Mouse (Mus musculus) left cerebral cortex, adult 9 months (tissue): ENCODE results near the gene Rnf32.

Source experiments
- DNase-seq, 2 experiments: peaks; one replicate each; pipeline ENCODE4 v3.0.0; 2022; ENCODE audit warnings: low spot score in 2 of 2

Gene Rnf32

GRCm38 (mm10) chr5:29195570-29196263 is at the start of gene Rnf32:
Gene Rnf32, plus strand, starts transcription at chr5:29195992.
- peak; percentile 67 to 83 for DNase-seq

GRCm38 (mm10) chr5:29150146-29150545 is 45.6 kb upstream of the Rnf32 start:
- DNase-seq, result no peak

- DNase-seq, result no peak
These were observed 35.9 kb upstream of the Rnf32 start for GRCm38 (mm10) chr5:29159849-29160248.

GRCm38 (mm10) chr5:29166947-29167346 is 28.8 kb upstream of the Rnf32 start:
- no peak for DNase-seq

- no peak for DNase-seq
These were observed 25.6 kb upstream of the Rnf32 start for GRCm38 (mm10) chr5:29170193-29170592.

- no peak for DNase-seq
These were observed 24.6 kb upstream of the Rnf32 start for GRCm38 (mm10) chr5:29171165-29171564.

- DNase-seq, result no peak
These were observed 9.0 kb upstream of the Rnf32 start for GRCm38 (mm10) chr5:29186798-29187197.

- no peak for DNase-seq
These were observed 592 bp upstream of the Rnf32 start for GRCm38 (mm10) chr5:29195231-29195569.

GRCm38 (mm10) chr5:29196264-29196658 is 469 bp downstream of the Rnf32 start:
- no peak for DNase-seq

- no peak for DNase-seq
These were observed 1.4 kb downstream of the Rnf32 start for GRCm38 (mm10) chr5:29197187-29197586.

- DNase-seq, result no peak
These were observed 3.2 kb downstream of the Rnf32 start for GRCm38 (mm10) chr5:29198960-29199488.

- no peak for DNase-seq
These were observed 4.1 kb downstream of the Rnf32 start for GRCm38 (mm10) chr5:29199868-29200267.

GRCm38 (mm10) chr5:29205690-29206089 is 9.9 kb downstream of the Rnf32 start:
- no peak for DNase-seq

GRCm38 (mm10) chr5:29211980-29212555 is 16.3 kb downstream of the Rnf32 start:
- DNase-seq, result no peak

GRCm38 (mm10) chr5:29217997-29218396 is 22.2 kb downstream of the Rnf32 start:
- no peak for DNase-seq

- no peak for DNase-seq
These were observed 28.3 kb downstream of the Rnf32 start for GRCm38 (mm10) chr5:29224089-29224488.

GRCm38 (mm10) chr5:29230481-29230880 is 34.7 kb downstream of the Rnf32 start:
- no peak for DNase-seq

GRCm38 (mm10) chr5:29238379-29238778 is 42.6 kb downstream of the Rnf32 start:
- DNase-seq, result no peak

- no peak for DNase-seq
These were observed 49.0 kb downstream of the Rnf32 start for GRCm38 (mm10) chr5:29244769-29245168.

GRCm38 (mm10) chr5:29250795-29251495 is 55.2 kb downstream of the Rnf32 start:
- DNase-seq, result no peak

- DNase-seq, result no peak
These were observed 55.7 kb downstream of the Rnf32 start for GRCm38 (mm10) chr5:29251496-29251873.

- peak in 1 of 2 experiments; percentile 16 for DNase-seq
These were observed 58.1 kb downstream of the Rnf32 start for GRCm38 (mm10) chr5:29253876-29254275.

- DNase-seq, result no peak
These were observed 75.1 kb downstream of the Rnf32 start for GRCm38 (mm10) chr5:29270879-29271278.
